Mouse (Mus musculus) liver, postnatal 0 days (tissue): ENCODE measurements at regions not wholly inside any gene's neighbourhood (a gene's known extent, or its start where the extent isn't known, plus 50 kb on each side); places are given as distances from the start of the nearest gene placed in this dataset.

Source experiments
- CTCF ChIP-seq: sonication (generic); IDR thresholded peaks from 2 replicates; pipeline ENCODE4 v1.5.1; 2016; ENCODE audit warnings: antibody characterized with exemption, low read depth
- EP300 ChIP-seq: IDR thresholded peaks from 2 replicates; pipeline ENCODE4 v1.6.1; 2016; ENCODE audit warnings: antibody characterized with exemption, low read depth, mild to moderate bottlenecking

DNA sequence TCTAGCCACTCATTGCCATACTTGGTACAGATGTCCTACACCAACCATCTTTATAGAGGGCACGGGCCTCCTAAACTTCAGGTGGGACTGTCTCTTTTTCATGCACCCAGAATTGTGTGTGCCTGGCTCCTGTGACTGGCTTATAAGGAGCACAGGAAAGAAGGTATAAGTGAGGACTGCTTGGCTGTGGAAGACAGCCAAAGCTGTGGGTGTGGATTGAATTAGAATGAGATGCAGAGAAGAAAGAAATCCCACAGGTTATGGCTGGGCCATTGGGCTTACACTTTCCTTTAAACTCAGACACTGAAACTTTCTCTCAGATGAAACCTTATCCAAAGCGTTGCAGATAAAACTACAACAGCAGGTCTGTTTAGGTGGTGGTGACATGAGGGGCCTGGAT lies 239.5 kb upstream of the Fam160b2 start:
- TF ChIP-seq CTCF (no peak), EP300 (no peak)
